Mouse (Mus musculus): ENCODE data around the gene Gcn1l1.
"Not testable (repeated sequence)": the region's sequence is repeated elsewhere in the genome, so short reads cannot be mapped to it uniquely, and the experiment has no call there.

The Gcn1l1 gene

GRCm38 (mm10) chr5:115564737-115565393 is at the start of gene Gcn1l1:
TSS of gene Gcn1l1 (plus strand) at chr5:115565254.
- peak; percentile 49 to 58 for DNase-seq (ENCODE audit: low read depth in 2 of 2, low spot score in 2 of 2)

GRCm38 (mm10) chr5:115516081-115516907 is 48.8 kb upstream of the Gcn1l1 start:
- peak in 1 of 2 experiments; percentile 25 for DNase-seq (ENCODE audit: low read depth in 2 of 2, low spot score in 2 of 2)

GRCm38 (mm10) chr5:115516908-115517307 is 48.1 kb upstream of the Gcn1l1 start:
- DNase-seq (ENCODE audit: low read depth in 2 of 2, low spot score in 2 of 2): no peak

- no peak for DNase-seq (ENCODE audit: low read depth in 2 of 2, low spot score in 2 of 2)
These were observed 47.6 kb upstream of the Gcn1l1 start for GRCm38 (mm10) chr5:115517501-115517900.

GRCm38 (mm10) chr5:115518214-115518613 is 46.8 kb upstream of the Gcn1l1 start:
- not testable (repeated sequence) for DNase-seq (ENCODE audit: low read depth in 2 of 2, low spot score in 2 of 2)

GRCm38 (mm10) chr5:115520325-115520869 is 44.7 kb upstream of the Gcn1l1 start:
- no peak for DNase-seq (ENCODE audit: low read depth in 2 of 2, low spot score in 2 of 2)

GRCm38 (mm10) chr5:115521553-115522461 is 43.2 kb upstream of the Gcn1l1 start:
- DNase-seq (ENCODE audit: low read depth in 2 of 2, low spot score in 2 of 2): peak; percentile 45 to 59

- no peak for DNase-seq (ENCODE audit: low read depth in 2 of 2, low spot score in 2 of 2)
These were observed 42.5 kb upstream of the Gcn1l1 start for GRCm38 (mm10) chr5:115522531-115522930.

GRCm38 (mm10) chr5:115522981-115523499 is 42.0 kb upstream of the Gcn1l1 start:
- no peak for DNase-seq (ENCODE audit: low read depth in 2 of 2, low spot score in 2 of 2)

GRCm38 (mm10) chr5:115523971-115524370 is 41.1 kb upstream of the Gcn1l1 start:
- DNase-seq (ENCODE audit: low read depth in 2 of 2, low spot score in 2 of 2): no peak

- DNase-seq (ENCODE audit: low read depth in 2 of 2, low spot score in 2 of 2): no peak
These were observed 40.6 kb upstream of the Gcn1l1 start for GRCm38 (mm10) chr5:115524471-115524870.

GRCm38 (mm10) chr5:115525416-115525815 is 39.6 kb upstream of the Gcn1l1 start:
- DNase-seq (ENCODE audit: low read depth in 2 of 2, low spot score in 2 of 2): no peak

- no peak for DNase-seq (ENCODE audit: low read depth in 2 of 2, low spot score in 2 of 2)
These were observed 39.1 kb upstream of the Gcn1l1 start for GRCm38 (mm10) chr5:115525943-115526342.

GRCm38 (mm10) chr5:115526456-115527202 is 38.4 kb upstream of the Gcn1l1 start:
- no peak for DNase-seq (ENCODE audit: low read depth in 2 of 2, low spot score in 2 of 2)

GRCm38 (mm10) chr5:115528128-115528527 is 36.9 kb upstream of the Gcn1l1 start:
- DNase-seq (ENCODE audit: low read depth in 2 of 2, low spot score in 2 of 2): no peak

GRCm38 (mm10) chr5:115529364-115529741 is 35.7 kb upstream of the Gcn1l1 start:
- no peak for DNase-seq (ENCODE audit: low read depth in 2 of 2, low spot score in 2 of 2)

GRCm38 (mm10) chr5:115529742-115530446 is 35.2 kb upstream of the Gcn1l1 start:
- DNase-seq (ENCODE audit: low read depth in 2 of 2, low spot score in 2 of 2): no peak

GRCm38 (mm10) chr5:115530447-115530809 is 34.6 kb upstream of the Gcn1l1 start:
- no peak for DNase-seq (ENCODE audit: low read depth in 2 of 2, low spot score in 2 of 2)

- DNase-seq (ENCODE audit: low read depth in 2 of 2, low spot score in 2 of 2): no peak
These were observed 33.3 kb upstream of the Gcn1l1 start for GRCm38 (mm10) chr5:115531671-115532270.
